Mouse (Mus musculus) hindbrain, embryonic 14.5 days (tissue): ENCODE measurements around the gene S100z. TPM values are rescaled to one million over a fixed set of nuclear protein-coding genes. Genes with fewer than 3 reads are reported as not detected.
A peak's percentile ranks its signal among the peaks of the same experiment; 100 is the strongest.

Source experiments
- ATAC-seq: fragments of 200-750 bp; cut with Nextera tagmentation; 2 replicates; pipeline ENCODE4 v1.8.0; 2017; ENCODE audit warnings: moderate number of reproducible peaks, mild to moderate bottlenecking, moderate TSS enrichment, moderate library complexity; ENCODE audit not compliant: low FRiP score
- DNase-seq: peaks from one replicate; pipeline ENCODE4 v3.0.0-alpha.2; 2015; ENCODE audit warnings: low spot score
- H3K27ac ChIP-seq: fragments of 300-500 bp; sonication (generic); 2 replicates; pipeline ENCODE4 v1.5.1; 2014; ENCODE audit warnings: mild to moderate bottlenecking, moderate library complexity
- H3K27me3 ChIP-seq: fragments of 300-500 bp; sonication (generic); 2 replicates; pipeline ENCODE4 v1.6.1; 2014; ENCODE audit warnings: mild to moderate bottlenecking, low read length, mixed read lengths; ENCODE audit not compliant: control insufficient read depth, insufficient read depth
- H3K36me3 ChIP-seq: fragments of 300-500 bp; sonication (generic); replicated peaks from 2 replicates; pipeline ENCODE4 v1.6.1; 2014; ENCODE audit not compliant: control insufficient read depth, insufficient read depth
- H3K4me1 ChIP-seq: fragments of 300-500 bp; sonication (generic); replicated peaks from 2 replicates; pipeline ENCODE4 v1.6.1; 2014; ENCODE audit warnings: antibody characterized with exemption, low read length, mixed read lengths; ENCODE audit not compliant: control insufficient read depth, insufficient read depth
- H3K4me2 ChIP-seq: fragments of 300-500 bp; sonication (generic); replicated peaks from 2 replicates; pipeline ENCODE4 v1.6.1; 2014; ENCODE audit warnings: mild to moderate bottlenecking, moderate library complexity
- H3K4me3 ChIP-seq: fragments of 300-500 bp; sonication (generic); replicated peaks from 2 replicates; pipeline ENCODE4 v1.5.1; 2014; ENCODE audit warnings: mild to moderate bottlenecking, low read length
- H3K9ac ChIP-seq: fragments of 300-500 bp; sonication (generic); 2 replicates; pipeline ENCODE4 v1.6.1; 2014
- H3K9me3 ChIP-seq: fragments of 300-500 bp; sonication (generic); 2 replicates; pipeline ENCODE4 v1.6.1; 2016; ENCODE audit warnings: low read length; ENCODE audit not compliant: control insufficient read depth
- WGBS: fragments of 180-500 bp; shearing (Covaris S2); extraction: QIAGEN DNeasy Blood & Tissue Kit; methylation state at CpG from one replicate; pipeline ENCODE4 v1.1.7; 2014; 5-methylcytosine and 5-hydroxymethylcytosine counted together
- polyA plus RNA-seq: library from polyadenylated mRNA; unstranded; fragments of >200 nt; fragmentation: Nextera tagmentation; extraction: Ambion mirVana; gene quantifications from 2 replicates; pipeline ENCODE4 v1.2.1, GENCODE M21; 2014

S100z gene
- polyA plus RNA-seq, 1 experiment from 2014 or later, result not detected

DNA sequence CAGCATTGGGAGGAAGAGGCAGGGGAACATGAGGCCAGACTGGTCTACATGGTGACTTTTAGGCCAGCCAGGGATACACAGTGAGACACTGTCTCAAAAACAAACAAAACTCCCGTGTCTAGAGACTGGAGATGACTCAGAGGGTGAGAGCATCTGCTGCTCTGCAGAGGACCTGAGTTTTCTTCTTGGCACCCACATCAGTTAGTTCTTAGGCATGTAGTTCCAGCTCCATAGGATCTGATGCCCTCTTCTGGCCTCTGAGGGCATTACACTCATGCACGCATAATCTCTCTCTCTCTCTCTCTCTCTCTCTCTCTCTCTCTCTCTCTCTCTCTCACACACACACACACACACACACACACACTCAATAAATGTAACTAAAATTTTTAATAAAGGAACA is 7.6 kb downstream of the S100z start:
- H3K4me1 ChIP-seq, result no peaks in the 10 kb centered on the region
- ATAC-seq, result no peak
- no peak overlapping the region for H3K4me2 ChIP-seq
- H3K27ac ChIP-seq, result no peak overlapping the region
- H3K27me3 ChIP-seq, result no peaks in the 10 kb centered on the region
- WGBS, result 70% methylated on average over 2 of the region's 2 CpGs
- H3K36me3 ChIP-seq, result no peaks in the 10 kb centered on the region
- no peak for DNase-seq
- H3K9ac ChIP-seq, result no peak overlapping the region
- no peak overlapping the region for H3K4me3 ChIP-seq
- no peaks in the 10 kb centered on the region for H3K9me3 ChIP-seq

DNA sequence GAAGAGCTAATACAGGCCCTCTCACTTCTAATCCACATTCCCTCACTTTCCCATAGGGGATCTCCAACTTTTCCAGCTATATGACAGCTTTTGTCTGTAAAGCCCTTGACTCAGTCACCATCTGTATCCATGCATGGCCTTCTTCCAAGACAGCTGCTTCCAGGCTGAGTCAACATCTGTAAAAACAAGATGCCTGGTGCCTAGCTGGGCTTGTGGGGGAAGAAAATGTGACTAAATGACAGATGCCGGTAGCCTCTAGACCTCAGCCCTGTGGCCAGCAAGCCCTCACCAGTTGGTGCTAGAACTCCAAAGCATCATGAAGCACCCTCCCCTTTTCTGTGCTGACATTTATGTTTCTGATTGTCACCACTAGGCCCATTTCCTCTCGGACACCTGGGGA is 27.0 kb downstream of the S100z start:
- 84% methylated on average over 2 of the region's 2 CpGs for WGBS
- ATAC-seq (no peak), DNase-seq (no peak)
- Histone ChIP-seq H3K27ac (no peak overlapping the region), H3K4me3 (no peak overlapping the region), H3K36me3 (no peaks in the 10 kb centered on the region), H3K27me3 (no peaks in the 10 kb centered on the region), H3K9me3 (no peaks in the 10 kb centered on the region), H3K9ac (no peak overlapping the region), H3K4me1 (no peaks in the 10 kb centered on the region), H3K4me2 (no peak overlapping the region)

DNA sequence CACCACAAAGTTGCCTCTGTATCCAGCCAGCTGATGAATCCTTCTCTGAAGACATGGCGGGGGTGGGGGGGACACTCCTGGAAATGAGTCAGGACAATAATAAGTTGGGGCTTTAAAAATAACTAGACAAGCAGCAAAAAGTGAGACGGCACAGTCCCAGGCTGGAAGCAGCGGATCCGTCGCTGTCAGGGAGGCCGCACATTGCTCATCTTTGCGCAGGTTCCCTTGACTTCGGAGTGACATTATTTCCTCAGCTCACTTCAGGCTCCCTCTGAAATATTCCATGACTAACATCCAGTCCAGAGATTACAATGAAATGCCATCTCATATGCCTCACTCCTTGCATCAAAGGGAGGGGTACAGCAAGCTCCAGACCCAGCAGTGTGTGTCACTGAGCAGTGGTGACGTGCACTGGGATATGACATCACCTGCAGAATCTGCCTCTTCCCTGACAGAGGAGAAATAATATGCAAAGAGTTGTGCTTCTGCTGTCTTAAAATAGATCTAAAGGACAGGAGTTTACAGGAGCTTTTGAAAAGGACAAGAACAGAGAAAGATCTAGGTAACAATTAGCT is 27.8 kb downstream of the S100z start:
- Histone ChIP-seq H3K9ac (no peak overlapping the region), H3K4me2 (no peak overlapping the region), H3K9me3 (no peaks in the 10 kb centered on the region), H3K4me1 (no peaks in the 10 kb centered on the region), H3K27ac (no peak overlapping the region), H3K27me3 (peaks cover 6% of the 10 kb centered on the region; the same call in 1 of the 2 replicates), H3K4me3 (no peak overlapping the region), H3K36me3 (no peaks in the 10 kb centered on the region)
- no peak for DNase-seq
- WGBS, result 86% methylated on average over 9 of the region's 9 CpGs
- no peak for ATAC-seq

DNA sequence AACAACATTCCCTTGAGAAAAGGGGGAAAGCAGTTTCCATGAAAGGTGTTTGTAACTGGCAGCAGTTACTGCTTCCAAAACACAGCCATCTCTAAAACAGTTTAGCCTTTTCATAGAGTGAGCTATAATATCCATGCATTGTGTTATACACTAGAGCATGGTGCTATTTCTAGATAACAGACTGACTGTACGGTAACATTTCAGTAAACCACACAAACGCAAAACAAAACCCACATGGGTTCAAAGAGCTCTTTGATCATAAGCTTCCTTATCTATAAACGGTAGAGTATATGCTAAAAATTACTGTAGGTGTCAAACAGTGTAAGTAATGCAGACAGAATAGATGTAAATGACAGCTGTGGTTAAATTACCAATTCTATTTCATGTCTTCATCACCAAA is 28.8 kb downstream of the S100z start:
- Histone ChIP-seq H3K36me3 (no peaks in the 10 kb centered on the region), H3K4me3 (no peak overlapping the region), H3K27me3 (peaks cover 15% of the 10 kb centered on the region), H3K4me1 (no peaks in the 10 kb centered on the region), H3K27ac (no peak overlapping the region), H3K9ac (no peak overlapping the region), H3K4me2 (no peak overlapping the region), H3K9me3 (no peaks in the 10 kb centered on the region)
- ATAC-seq (no peak), DNase-seq (no peak)
- WGBS, result 83% methylated on average over 3 of the region's 3 CpGs

DNA sequence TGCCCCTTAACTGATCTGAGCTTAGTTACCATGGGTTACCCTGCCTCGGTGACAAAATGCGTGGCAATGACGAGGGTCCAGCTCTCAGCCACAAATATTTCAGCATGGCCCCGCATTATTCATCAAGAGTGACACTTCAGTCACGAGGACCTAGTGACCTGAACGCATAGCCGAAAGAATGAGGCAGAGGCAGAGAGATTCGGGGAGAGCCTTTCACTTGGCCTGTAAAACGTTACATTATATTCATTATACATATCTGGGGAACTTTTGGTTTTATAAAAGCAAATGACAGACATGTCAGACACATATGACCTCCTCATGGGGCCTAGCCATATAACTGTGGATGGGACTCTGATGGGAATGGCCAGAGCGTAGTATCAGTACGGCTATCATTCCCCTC is 33.7 kb downstream of the S100z start, which contains the start of gene Crhbp:
Gene Crhbp (minus strand): TSS at position 101 of the 400 bp plus-strand sequence.
- peaks cover 34% of the 10 kb centered on the region for H3K27me3 ChIP-seq
- no peak within 1 kb of the TSS for H3K27ac ChIP-seq
- H3K9ac ChIP-seq, result peak within 1 kb of the TSS; percentile 48
- H3K4me3 ChIP-seq, result peak within 1 kb of the TSS; percentile 35
- H3K4me2 ChIP-seq, result peak within 1 kb of the TSS; percentile 67
- no peak for ATAC-seq
- peaks cover 12% of the 10 kb centered on the region; the same call in 1 of the 2 replicates for H3K4me1 ChIP-seq
- H3K9me3 ChIP-seq, result no peaks in the 10 kb centered on the region
- no peak for DNase-seq
- WGBS, result 41% methylated on average over 11 of the region's 11 CpGs
- no peaks in the 10 kb centered on the region for H3K36me3 ChIP-seq

DNA sequence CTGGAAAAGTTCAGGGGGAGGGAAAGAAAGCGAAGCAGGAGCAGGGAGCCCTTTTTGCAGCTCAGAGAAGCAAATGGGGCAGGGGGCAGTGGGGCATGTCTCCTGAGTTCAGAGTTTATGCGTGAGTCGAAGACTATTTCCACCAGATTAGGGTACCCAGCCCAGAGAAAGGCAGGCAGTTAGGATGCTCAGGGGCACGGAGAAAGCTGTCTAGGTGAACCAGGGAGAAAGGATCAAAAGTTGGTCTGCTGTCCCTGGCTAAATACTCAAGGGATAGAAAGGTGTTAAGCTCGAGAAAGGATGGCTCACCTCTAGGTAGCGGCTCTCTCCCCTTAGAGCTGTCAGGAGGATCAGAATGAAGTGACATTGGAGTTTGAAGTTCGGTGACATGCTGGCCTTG is 34.2 kb downstream of the S100z start:
- peak overlapping the region; percentile 48; the same call in 1 of the 2 replicates for H3K9ac ChIP-seq
- no peaks in the 10 kb centered on the region for H3K36me3 ChIP-seq
- WGBS, result 12% methylated on average over 7 of the region's 7 CpGs
- peak overlapping the region; percentile 67 for H3K4me2 ChIP-seq
- H3K4me1 ChIP-seq, result peaks cover 12% of the 10 kb centered on the region; the same call in 1 of the 2 replicates
- peak overlapping the region; percentile 35 for H3K4me3 ChIP-seq
- peaks cover 34% of the 10 kb centered on the region for H3K27me3 ChIP-seq
- no peak for DNase-seq
- H3K9me3 ChIP-seq, result no peaks in the 10 kb centered on the region
- H3K27ac ChIP-seq, result no peak overlapping the region
- ATAC-seq, result no peak

DNA sequence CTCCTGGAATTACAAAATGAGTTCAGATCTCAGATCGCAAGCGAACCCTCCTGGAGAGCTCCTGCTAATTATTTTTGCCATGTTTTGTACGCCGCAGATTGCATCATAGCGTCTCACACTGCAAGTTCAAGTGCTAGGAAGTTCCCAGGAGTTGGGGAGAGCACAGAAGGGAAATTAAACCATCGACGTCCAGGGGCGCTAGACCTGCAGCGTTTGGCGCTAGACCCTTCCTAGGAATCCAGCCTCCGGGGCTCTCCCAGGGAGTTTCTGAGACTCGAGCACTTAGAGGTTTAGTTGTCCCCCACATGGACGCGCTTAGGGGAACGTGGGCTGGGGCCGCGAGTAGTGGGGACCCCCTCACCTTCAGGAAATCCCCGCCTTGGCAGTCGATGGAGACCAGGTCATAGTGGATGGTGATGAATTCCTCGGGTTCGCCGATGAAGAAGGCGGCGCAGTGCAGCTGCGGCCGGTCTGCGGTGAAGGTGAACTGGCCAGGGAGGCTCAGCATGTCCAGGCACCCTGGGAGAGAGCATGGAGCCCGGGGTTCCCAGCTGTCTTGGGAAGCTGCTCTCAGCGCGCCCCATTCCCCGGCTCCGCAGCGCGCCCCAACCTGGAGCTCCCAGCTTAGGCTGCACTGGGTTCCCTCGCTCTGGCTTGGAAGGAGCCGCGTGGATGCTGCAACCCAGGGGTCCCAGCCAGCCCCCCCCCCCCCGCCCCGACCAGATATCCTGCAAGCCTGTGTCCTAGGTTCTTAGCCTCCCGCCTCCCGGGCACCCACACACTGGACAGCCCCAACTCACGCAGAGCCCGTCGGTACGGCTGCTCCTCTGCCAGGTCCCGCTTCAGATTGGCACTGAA is 34.9 kb downstream of the S100z start:
- WGBS, result under 1% methylated on average over 45 of the region's 46 CpGs
- H3K4me1 ChIP-seq, result peaks cover 12% of the 10 kb centered on the region; the same call in 1 of the 2 replicates
- DNase-seq (peak; percentile 62), ATAC-seq (peak; percentile 48; the same call in 1 of the 2 replicates)
- peak overlapping the region; percentile 48 for H3K9ac ChIP-seq
- H3K27ac ChIP-seq, result no peak overlapping the region
- H3K27me3 ChIP-seq, result peaks cover 34% of the 10 kb centered on the region
- peak overlapping the region; percentile 35 for H3K4me3 ChIP-seq
- H3K4me2 ChIP-seq, result peak overlapping the region; percentile 67
- H3K36me3 ChIP-seq, result no peaks in the 10 kb centered on the region
- no peaks in the 10 kb centered on the region for H3K9me3 ChIP-seq

DNA sequence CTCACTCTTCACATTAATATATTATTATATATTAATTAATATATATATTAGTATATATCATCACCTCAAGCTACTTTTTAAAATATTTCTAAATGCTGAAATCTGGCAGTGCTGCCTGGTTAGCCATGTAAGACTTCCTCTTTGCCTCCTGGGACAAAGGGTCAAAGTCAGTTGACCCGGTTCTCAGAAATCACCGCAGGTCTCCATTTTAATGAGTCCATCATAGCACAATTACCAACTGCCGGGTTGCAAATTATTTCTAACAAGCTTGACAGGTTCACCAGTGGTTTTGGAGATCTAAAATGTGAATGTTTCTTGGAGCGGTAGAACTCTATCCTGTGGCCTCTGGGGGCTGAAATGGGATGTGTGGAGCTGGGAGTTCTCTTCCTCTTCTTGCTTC is 35.6 kb downstream of the S100z start:
- ATAC-seq, result no peak
- peaks cover 34% of the 10 kb centered on the region for H3K27me3 ChIP-seq
- H3K4me1 ChIP-seq, result peaks cover 12% of the 10 kb centered on the region; the same call in 1 of the 2 replicates
- no peaks in the 10 kb centered on the region for H3K36me3 ChIP-seq
- no peak overlapping the region for H3K27ac ChIP-seq
- H3K4me2 ChIP-seq, result peak overlapping the region; percentile 67
- DNase-seq, result no peak
- H3K9me3 ChIP-seq, result no peaks in the 10 kb centered on the region
- WGBS, result 16% methylated on average over 4 of the region's 4 CpGs
- H3K4me3 ChIP-seq, result peak overlapping the region; percentile 35; the same call in 1 of the 2 replicates
- H3K9ac ChIP-seq, result no peak overlapping the region

DNA sequence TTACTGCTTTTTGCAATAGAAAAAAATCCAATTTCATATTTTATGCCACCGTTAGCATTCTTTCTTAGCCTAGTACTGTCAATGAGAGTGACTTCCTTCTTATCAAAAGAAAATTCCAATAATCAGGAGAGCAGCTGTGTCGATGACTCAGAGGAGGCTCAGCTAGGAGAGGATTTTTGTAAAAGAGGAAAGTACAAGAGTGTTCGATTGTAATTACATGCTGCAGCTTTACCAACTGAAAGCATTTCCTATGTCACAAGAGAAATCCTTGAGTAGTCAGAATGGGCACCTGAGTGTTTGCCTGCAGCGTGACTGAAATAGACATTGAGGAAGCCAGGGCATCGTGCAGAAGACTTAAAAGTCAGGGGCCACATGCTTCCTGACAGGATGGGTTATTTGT is 39.0 kb downstream of the S100z start:
- Histone ChIP-seq H3K27ac (no peak overlapping the region), H3K4me2 (no peak overlapping the region), H3K36me3 (no peaks in the 10 kb centered on the region), H3K27me3 (peaks cover 18% of the 10 kb centered on the region), H3K9ac (no peak overlapping the region), H3K9me3 (no peaks in the 10 kb centered on the region), H3K4me1 (peaks cover 12% of the 10 kb centered on the region; the same call in 1 of the 2 replicates), H3K4me3 (no peak overlapping the region)
- ATAC-seq, result no peak
- WGBS, result 81% methylated on average over 5 of the region's 5 CpGs
- no peak for DNase-seq
